Mouse (Mus musculus): ENCODE measurements around the gene Hnf1b.
A peak's percentile ranks its signal among the peaks of the same experiment; 100 is the strongest.

Gene Hnf1b

GRCm38 (mm10) chr11:83896430-83897410, 46.9 kb downstream of the Hnf1b start:
- ATAC-seq (ENCODE audit: low TSS enrichment), result no peak

GRCm38 (mm10) chr11:83897569-83897968, 47.7 kb downstream of the Hnf1b start:
- ATAC-seq (ENCODE audit: low TSS enrichment), result no peak

- no peak for ATAC-seq (ENCODE audit: low TSS enrichment)
Measured at GRCm38 (mm10) chr11:83902812-83903211, 52.9 kb downstream of the Hnf1b start.

- no peak for ATAC-seq (ENCODE audit: low TSS enrichment)
Measured at GRCm38 (mm10) chr11:83905756-83906155, 55.9 kb downstream of the Hnf1b start.

GRCm38 (mm10) chr11:83908376-83908775, 58.5 kb downstream of the Hnf1b start:
- no peak for ATAC-seq (ENCODE audit: low TSS enrichment)

GRCm38 (mm10) chr11:83913824-83914311, 64.0 kb downstream of the Hnf1b start:
- no peak for ATAC-seq (ENCODE audit: low TSS enrichment)

GRCm38 (mm10) chr11:83914501-83914900, 64.6 kb downstream of the Hnf1b start:
- no peak for ATAC-seq (ENCODE audit: low TSS enrichment)

- no peak for ATAC-seq (ENCODE audit: low TSS enrichment)
Measured at GRCm38 (mm10) chr11:83922600-83922999, 72.7 kb downstream of the Hnf1b start.

- ATAC-seq (ENCODE audit: low TSS enrichment), result no peak
Measured at GRCm38 (mm10) chr11:83927097-83927496, 77.2 kb downstream of the Hnf1b start.

GRCm38 (mm10) chr11:83932506-83933106, 82.7 kb downstream of the Hnf1b start:
- no peak for ATAC-seq (ENCODE audit: low TSS enrichment)

GRCm38 (mm10) chr11:83933376-83933775, 83.5 kb downstream of the Hnf1b start:
- no peak for ATAC-seq (ENCODE audit: low TSS enrichment)

- peak; percentile 72 for ATAC-seq (ENCODE audit: low TSS enrichment)
Measured at GRCm38 (mm10) chr11:83935986-83936665, 86.3 kb downstream of the Hnf1b start.

GRCm38 (mm10) chr11:83938556-83938955, 88.7 kb downstream of the Hnf1b start:
- ATAC-seq (ENCODE audit: low TSS enrichment), result no peak

- ATAC-seq (ENCODE audit: low TSS enrichment), result peak; percentile 100
Measured at GRCm38 (mm10) chr11:83941950-83942840, 92.3 kb downstream of the Hnf1b start, which contains the start of gene Ddx52. TSS of gene Ddx52 (plus strand) at chr11:83942062.

Measured in frontal cortex, adult (tissue).